Comparison of ENCODE assay signal across 14 mouse cellular contexts in genomic region chr12:84390336-84390735, GRCm38 (mm10).
"Had no signal": no experiment of that assay in that cellular context is flagged by ENCODE, and none has a peak within 500 bp of the region (broad histone marks: within the 10 kb centered on the region; RNA-seq: fewer than 3 reads in every experiment).

No protein-coding gene starts in this region.

- H3K4me2 ChIP-seq: liver, embryonic 11.5 days; liver, embryonic 15.5 days; neural tube, embryonic 15.5 days had no signal

- H3K27me3 ChIP-seq: liver, embryonic 15.5 days; neural tube, embryonic 15.5 days had no signal

- ATAC-seq: lung, postnatal 0 days had no signal

- H3K27ac ChIP-seq: liver, embryonic 15.5 days; midbrain, embryonic 10.5 days; neural tube, embryonic 15.5 days; stomach, postnatal 0 days had no signal

- H3K4me3 ChIP-seq: liver, embryonic 15.5 days; midbrain, embryonic 10.5 days; myocyte; neural tube, embryonic 15.5 days had no signal

- H3K9ac ChIP-seq: liver, embryonic 15.5 days; neural tube, embryonic 15.5 days had no signal

- H3K4me1 ChIP-seq: midbrain, embryonic 10.5 days; neural tube, embryonic 15.5 days had no signal

- H3K36me3 ChIP-seq: midbrain, embryonic 10.5 days; neural tube, embryonic 15.5 days had no signal

- DNase-seq: kidney, postnatal 10 days; left cerebral cortex, postnatal 4 days; lung, adult 2 months; lung, postnatal 36 days; midbrain, embryonic 14.5 days; right cerebral cortex, adult 18-20 months; thymus, postnatal 4 days had no signal

- H3K9me3 ChIP-seq: liver, embryonic 15.5 days; midbrain, embryonic 10.5 days; neural tube, embryonic 15.5 days had no signal
